Mouse (Mus musculus) monocyte, adult 5-6 weeks (primary cell): ENCODE data around the gene Fahd2a. TPM values are rescaled to one million over a fixed set of nuclear protein-coding genes. Genes with fewer than 3 reads are reported as not detected.

Experiments
- ATAC-seq: fragments of 153-309, 156-312 bp; replicated peaks from 2 replicates; pipeline ENCODE4 v1.8.0; 2017; ENCODE audit warnings: mild to moderate bottlenecking; ENCODE audit not compliant: low TSS enrichment, insufficient number of reproducible peaks, severe bottlenecking, poor library complexity, low FRiP score
- total RNA-seq: library from RNA; stranded (forward); fragments of 200-1000, 200-491, 200-594 nt; gene quantifications from 3 replicates; pipeline ENCODE4 v1.2.3, GENCODE M21; 2017

The Fahd2a gene
- total RNA-seq, result 6.5 to 14.6 TPM (median 7.1 TPM) in 3 replicates

DNA sequence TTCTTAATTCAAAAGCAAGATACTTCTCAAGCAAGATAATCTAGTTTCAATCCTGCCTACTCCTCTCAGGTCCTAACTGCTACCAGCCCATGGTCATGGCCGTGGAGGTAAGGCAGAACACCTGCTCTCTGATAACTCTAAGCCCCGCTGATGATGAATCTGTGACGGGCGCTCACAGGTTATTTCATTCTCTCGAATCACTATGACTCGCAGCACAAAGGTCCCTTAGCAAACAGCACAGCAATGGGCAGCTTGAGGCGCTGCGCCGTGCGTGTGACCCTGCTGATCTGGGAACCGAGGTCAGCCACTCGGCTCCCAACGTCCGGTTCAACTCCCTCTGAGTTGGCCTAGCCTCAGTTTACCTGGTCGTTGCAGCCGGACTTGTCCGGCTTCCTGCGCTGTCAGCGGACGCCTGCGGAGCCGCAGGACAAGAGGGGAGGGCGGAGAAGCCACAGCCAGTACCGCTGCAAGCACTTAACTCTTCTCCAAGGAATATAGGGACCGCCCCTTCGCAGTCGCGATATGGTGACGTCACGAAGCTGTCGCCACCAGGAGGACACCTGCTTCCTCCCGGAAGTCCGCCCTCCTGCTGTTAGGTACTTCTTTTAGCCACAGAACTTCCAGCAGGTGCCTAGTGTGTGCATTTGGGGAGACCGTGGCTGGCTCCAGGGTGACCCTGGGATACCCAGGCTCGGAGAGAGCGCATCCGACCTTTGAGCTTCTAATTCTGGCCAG is at the start of gene Fahd2a:
Gene Fahd2a (minus strand): TSS at position 511 of the 735 bp plus-strand sequence.
- ATAC-seq, result peak; percentile 89

DNA sequence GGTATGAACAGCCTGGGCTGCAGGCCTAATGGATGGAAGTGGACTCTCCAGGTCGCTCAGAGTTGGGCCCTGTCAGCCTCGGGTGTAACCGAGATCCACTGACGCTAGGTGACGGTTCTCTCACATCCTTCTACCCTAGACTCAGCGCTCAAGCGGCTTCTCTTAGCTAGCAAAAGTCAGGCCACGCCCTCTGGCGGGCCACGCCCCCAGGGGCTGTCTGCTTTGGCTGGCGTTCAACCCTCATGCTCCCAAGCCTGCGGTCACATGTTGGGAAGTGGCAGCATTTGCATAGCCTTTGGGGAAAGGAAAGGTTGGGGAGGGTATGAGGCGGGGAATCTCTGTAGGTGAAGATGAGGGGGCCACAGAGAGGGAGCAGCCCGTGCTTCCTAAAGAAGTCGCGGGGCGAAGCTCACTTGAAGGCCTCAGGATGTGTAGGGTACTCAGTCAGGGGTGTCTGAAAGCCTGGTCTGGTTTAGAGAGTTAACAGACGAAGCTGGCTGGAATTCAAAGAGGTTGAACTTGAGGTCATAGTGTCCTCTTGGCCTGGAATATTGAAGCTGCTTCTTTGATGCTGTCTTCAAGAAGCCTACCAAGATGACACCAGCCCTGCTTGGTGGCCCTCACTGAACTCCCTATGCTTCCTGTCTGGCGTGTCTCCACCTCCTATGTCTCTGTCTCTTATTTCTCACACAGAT is 40.3 kb upstream of the Fahd2a start:
- no peak; the same call in 1 of the 2 replicates for ATAC-seq

DNA sequence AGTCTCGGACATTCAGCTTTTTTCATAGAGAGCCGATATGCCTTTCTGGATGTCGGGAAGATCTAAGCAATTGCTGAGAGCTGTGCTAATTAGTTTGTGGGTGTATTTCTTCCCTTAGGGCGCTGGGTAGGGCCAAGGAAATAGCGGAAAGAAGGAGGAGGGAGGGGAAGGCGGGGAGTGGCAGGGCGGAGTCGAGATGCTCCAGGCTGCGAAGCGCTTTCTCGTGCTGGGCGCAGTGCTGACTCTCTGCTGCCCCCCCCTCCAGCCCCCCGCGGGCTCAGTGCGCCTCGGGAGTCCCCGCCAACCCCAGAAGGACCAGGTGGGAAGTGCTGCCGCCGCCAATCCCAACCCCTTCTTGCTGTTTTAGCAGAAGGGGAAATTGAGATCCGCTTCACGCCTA is 38.6 kb upstream of the Fahd2a start:
- ATAC-seq, result no peak

DNA sequence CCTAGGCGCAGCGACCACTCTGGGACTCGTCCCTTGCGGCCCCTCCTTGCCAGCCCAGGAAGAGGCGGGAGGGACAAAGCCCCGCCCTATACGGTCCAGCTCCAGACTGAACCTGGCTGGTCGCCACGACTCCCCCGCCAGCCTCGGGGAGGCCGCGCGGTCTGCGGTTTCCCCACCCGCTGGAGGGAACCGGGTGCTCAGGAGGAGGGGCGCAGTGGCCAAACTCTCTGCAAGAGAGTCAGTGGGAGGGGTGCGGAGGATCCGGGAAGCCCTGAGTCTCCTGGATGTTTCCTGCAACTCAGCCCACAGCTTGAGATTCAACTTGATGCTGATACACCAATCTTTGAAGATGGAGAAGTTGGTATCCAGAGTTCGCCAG is 38.2 kb upstream of the Fahd2a start:
- no peak for ATAC-seq

DNA sequence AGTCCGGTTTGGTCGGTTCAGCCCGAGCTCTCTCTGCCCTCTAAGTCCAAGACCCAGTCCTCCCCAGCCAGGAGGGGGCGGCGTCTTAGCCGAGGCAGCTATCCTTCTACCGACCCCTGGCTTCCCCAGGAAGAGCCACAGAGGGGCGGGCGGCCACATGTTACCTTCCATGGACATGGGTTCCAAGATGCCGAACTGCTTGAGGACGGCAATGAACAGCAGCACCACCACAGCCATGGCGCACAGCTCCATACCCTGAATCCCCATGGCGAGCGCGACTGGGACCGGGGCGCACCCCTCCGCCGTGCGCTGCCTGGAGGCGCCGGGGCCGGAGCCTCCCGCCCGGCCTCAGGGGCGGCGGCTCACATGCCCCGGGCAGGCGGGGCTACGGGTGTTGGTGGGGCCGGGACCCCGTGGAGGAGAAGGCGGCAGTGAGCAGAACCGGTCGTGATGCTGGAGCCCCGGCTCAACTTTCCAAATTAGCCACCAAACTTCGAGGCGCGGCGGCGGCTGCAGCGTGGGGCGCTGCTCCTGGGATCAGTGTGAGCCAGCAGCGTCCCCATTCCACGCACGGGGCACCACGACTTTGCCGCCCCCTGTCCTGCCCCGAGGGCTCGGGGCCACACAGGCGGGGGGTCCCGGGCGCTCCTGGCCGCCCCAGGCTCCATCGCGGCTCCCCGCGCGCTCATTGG is 37.6 kb upstream of the Fahd2a start:
- ATAC-seq, result no peak

DNA sequence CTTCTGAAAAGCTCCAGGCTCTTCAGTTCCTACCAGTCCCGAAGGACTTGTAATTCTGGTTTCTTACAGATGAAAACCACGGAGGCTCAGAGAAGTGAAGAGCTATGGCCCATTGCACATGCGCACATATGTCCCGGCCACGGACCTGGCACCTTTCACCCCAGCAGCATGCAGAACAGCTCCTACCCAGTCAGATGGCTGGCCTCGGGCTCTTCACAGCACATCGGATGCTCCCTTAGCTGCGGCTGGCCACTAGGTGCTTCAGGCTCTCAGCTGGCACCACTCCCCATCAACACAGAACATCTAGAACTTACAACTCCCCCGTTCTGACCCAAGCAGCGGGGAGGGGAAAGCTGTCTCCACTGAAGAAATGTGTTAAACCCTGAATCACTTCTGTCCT is 35.4 kb upstream of the Fahd2a start:
- ATAC-seq, result no peak

DNA sequence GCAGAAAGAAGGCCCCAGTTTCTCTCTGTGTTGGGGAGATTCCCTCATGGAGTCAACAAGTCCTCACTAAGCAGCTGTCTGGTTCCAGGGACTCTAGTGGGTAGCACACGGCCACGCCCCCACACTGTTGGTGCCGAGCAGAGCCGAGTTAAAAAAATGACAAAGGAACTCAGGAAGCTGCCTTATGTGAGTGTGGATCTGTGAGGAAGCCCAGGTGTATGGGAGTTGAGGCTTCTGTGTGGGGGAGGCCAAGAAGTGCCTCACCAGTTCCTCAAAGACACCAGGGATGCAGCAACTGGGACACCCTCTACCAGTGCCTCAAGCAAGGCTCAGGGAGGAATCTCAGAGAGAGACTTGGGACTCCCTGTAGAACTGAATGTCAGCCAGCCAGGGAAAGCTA is 34.8 kb upstream of the Fahd2a start:
- no peak for ATAC-seq

DNA sequence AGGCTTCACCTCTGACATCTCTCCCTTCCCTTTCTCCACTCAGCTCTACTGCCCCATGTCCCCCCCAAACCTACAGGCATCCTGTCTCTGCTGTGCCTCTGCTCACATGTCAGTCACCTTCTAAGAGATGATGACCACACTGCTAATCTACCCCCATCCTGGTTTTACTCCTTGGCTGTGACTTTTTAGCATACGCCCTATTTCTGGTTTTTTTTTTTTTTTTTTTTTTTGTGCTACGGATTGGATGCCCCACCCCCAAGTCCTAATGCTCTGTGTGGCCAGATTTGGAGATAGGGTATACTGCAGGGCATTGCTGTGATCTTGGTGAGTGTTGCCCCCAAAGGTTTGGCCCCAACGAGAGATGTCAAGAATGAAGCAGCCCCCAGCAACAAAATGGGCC is 27.9 kb upstream of the Fahd2a start:
- ATAC-seq, result no peak

DNA sequence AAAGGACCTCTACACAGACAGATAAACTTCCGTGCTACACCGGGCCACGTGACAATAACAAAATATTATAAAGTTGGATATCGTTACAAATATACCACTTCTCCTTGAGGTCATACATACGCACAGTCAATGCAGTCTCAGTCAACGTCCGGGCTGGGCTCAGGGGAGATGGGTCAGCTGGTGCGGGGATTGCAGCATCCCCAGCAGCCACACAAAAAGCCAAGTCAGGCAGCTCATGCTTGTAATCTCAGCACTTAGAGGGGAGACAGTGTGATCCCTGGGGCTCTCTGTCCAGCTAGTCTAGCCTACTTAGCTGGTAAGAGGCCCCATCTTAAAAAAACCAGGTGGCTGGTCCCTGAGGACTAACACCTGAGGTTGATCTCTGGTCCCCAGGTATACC is 26.9 kb upstream of the Fahd2a start:
- ATAC-seq, result no peak

DNA sequence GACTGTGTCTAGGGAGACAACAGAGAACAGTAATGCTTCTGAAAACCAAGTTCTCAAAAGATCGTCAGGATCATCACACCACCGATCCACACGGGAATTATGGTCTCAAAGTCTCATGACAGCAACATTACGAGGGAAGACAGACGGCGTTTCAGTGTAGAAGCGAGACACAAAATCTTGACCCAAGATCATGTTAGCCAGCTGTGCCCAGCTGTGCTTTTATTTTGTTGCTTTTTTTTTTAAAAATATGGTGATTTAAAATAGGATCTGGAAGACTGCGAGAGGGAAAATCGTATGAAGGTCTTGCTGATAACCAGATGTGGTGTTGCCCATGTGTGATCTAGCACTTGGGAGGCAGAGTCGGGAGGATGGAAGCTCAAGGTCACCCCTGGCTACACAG is 26.3 kb upstream of the Fahd2a start:
- no peak for ATAC-seq

DNA sequence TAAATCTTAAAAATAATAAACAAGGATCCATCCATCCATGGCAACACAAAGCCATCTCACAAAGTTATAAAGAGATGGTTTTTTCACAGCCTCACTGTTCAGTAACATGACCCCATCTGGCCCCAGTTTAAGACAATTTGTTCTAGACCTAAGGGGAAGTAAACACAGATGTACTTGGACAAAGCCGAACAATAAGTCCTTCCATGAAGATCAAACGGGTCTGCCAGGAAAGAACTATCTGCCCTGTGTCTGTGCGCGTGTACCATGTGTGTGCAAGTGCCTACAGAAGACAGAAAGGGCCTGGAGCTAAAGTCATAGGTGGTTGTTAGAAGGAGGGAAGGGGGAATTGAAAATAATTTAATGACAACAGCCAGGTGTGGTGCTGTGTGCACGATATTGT is 25.8 kb upstream of the Fahd2a start:
- no peak for ATAC-seq

DNA sequence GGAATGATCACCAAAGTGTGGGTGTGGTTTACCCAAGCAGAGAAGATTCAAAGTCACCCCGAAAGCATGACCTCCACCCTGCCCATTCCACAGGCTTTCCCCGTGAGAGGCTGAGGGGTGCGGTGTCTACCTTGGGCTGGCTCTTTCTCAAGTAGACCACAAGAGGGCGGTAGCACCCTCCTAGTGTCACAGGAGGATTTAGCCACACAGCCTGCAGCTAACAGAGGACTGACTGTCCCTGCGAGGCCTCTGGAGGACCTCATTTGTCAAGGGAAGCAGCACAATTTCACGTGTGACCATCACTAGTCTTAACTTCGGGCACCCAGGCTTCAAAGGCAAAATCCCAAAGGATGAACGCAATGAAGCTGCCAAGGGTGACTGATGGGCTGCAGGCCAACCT is 17.9 kb upstream of the Fahd2a start:
- ATAC-seq, result peak; percentile 81

DNA sequence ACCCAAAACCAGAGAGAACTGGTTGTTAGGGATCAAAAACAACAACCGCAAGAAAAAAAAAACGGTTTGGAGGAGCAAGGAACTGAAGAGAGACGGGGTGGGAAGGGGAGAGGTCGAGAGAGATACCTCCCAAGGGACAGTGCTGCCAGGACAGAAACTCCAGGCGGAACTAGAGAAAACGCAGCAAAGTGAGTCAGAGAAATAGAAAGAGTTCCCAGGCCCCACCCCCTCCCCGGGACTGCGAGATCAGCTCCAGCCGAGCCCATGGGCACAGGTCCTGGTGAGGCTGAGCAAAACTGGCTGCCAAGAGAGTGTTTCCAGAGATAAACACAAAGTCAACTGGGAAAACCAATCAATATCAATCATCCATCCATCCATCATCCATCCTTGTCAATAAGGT is 17.0 kb upstream of the Fahd2a start:
- ATAC-seq, result no peak

DNA sequence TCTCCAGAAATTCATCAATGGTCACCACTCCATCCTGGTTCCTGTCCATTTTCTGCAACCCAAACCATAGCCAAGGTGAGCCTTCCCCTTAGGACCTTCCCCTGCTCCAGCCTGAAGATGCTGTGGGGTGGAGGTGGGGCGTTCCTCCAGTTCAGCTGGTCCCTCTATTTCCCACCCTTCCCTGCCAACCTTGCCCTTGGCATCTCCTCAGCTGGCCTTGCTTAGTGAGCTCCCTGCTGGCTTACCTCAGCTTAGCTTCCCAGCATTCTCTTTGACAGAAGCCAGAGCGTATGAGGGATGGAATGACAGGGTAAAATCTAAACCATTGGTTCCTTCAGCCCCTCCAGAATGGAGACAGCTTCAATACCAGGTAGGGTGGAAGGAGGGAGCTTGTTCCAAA is 15.0 kb upstream of the Fahd2a start:
- ATAC-seq, result no peak

DNA sequence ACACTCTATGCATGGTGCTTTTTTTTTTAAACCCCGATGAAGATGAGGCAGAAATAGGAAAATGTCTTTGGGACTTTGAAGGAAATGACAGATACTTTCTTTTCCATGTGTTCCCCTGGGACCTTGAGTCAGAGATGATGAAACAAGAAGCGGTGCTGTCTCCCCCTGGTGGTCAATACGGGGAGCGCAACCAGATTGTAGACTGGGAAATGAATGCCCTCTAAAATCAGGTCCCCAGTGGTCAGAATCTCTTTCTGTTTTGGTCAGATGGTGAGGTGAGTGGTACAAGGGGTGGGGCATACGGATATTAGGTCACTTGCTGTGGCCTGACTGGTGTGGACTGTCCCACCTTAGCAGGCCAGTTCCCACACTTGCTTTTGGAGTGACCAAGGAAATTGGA is 9.4 kb upstream of the Fahd2a start:
- ATAC-seq, result peak; percentile 60

DNA sequence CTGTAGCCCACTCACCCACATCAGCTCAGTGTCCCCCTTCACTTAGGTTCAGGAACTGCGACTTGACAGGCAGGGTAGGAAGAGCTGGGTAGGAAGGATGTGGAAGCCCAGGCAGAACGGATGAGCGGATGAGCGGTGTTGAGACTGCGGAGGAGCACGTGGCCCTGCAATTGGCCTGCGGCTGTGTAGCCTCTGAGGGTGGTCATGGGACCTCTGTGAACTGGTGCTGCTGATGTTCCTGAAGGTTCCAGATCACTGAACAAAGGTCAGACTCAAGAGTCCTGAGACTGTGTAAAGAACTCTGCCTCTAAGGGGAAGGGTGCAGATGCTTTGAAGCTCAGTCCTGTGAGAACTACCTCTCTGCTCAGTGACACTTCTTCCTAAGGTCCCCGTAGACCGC is 8.8 kb upstream of the Fahd2a start:
- ATAC-seq, result no peak

DNA sequence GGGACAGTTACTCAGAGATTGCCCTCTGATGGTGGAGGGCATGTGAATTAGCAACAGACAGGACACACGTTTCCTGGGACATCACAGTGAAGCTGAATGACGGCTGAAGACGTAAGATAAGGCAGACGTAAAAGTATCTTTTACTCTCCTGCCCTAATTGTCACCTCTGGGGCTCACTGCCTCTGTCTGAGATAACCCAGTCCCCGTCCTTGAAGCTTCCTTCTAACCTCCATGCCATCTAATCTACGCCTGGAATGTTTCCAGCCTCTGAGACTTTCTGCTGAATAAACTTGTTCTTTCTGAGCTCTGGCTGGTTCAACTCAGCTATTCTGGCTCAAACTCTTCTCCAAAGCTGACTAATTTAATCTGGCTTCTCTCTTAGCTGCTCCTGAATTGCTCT is 7.4 kb upstream of the Fahd2a start:
- ATAC-seq, result no peak

DNA sequence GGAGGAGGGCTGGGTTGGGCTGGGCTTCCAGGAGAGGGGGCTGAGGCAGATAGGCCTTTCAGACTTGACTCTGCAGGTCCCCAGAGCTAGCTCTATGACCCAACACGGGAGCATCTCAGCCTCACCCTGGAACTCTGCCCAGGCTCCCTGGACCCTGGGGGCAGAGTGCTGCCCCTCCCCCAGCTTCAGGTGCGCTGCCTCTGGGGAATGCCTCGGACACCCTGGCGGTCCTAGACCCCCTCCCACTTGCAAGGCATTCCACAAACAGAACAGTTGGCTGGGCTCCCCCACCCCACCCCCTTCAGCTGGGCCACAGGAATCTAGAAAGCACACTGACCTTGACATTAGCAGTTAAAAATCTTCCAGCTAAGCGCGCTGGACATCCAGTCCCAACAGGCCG is 5.3 kb upstream of the Fahd2a start:
- no peak for ATAC-seq

DNA sequence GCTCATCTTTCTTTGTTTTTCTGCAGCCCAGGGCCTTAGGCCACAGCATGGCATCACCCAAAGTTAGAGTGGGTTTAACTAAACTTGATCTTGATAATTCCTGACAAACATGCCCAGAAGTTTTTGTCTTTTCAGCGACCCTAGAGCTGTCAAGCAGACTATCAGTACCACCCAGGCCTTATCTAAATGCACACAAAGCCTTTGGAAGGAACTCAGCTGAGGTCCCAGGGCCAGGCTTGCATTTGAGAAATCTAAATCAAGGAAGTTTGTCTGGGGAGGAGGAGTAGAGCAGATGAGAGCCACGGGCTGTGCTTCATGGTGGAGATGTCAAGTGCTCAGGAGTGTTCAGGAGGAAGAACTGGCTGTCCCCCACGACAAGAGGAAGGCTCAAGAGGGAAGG is 2.5 kb upstream of the Fahd2a start:
- no peak for ATAC-seq

DNA sequence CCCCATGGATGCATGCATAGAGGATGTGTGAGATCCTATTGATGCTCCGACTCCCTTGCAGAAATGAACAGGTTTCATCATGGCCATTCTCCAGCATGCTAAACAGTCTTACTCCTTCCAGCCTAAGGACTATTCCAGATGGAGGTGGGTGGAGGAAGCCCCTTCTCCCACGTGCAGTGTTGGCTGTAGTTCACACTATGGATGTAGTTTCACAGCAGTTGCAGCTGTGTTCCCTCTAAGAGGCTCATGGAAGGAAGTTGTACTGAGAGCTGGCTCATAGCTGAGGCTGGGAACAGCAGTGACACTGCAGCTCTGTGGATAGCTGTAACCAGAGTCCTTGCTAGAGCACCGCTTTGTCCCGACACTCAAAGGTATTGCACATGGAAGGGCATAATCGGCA is 6.7 kb downstream of the Fahd2a start:
- ATAC-seq, result no peak
